Mouse (Mus musculus): ENCODE measurements at regions not wholly inside any gene's neighbourhood (a gene's known extent, or its start where the extent isn't known, plus 50 kb on each side); places are given as distances from the start of the nearest gene placed in this dataset.

GRCm38 (mm10) chr13:44030590-44030989 lies 246.0 kb downstream of the Cd83 start:
- TF ChIP-seq CTCF (IDR thresholded peaks at IDR 0.05; ENCODE audit: control insufficient read depth, insufficient read depth, low read length), result no peak
- no peak for TF ChIP-seq POLR2A (IDR thresholded peaks at IDR 0.05; ENCODE audit: borderline replicate concordance, control insufficient read depth, low read depth, low read length)

Data from bone marrow, adult 2 months (tissue).